Mouse (Mus musculus): ENCODE measurements around the gene Dppa5a.
"Not testable (repeated sequence)": the region's sequence is repeated elsewhere in the genome, so short reads cannot be mapped to it uniquely, and the experiment has no call there.

The Dppa5a gene

DNA sequence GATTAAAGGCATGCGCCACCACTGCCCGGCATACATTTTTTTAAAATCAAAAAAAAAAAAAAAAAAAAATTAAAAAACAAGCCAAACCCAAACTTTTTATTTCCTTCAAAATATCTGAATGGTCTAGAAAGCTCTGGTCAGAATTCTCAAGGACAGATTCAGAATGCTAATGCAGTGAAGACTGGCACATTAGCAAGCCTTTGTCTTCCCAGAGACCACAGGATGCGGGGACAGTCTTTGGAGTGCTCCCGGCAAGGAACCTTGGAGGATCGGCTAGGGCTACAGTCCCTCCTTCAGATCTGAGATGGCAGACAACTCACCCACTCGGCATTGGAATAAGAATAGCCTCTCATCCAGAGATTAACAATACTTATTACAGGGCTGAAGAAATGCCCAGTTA lies 3.3 kb downstream of the Dppa5a start:
- no peak for DNase-seq (ENCODE audit: low spot score)

DNA sequence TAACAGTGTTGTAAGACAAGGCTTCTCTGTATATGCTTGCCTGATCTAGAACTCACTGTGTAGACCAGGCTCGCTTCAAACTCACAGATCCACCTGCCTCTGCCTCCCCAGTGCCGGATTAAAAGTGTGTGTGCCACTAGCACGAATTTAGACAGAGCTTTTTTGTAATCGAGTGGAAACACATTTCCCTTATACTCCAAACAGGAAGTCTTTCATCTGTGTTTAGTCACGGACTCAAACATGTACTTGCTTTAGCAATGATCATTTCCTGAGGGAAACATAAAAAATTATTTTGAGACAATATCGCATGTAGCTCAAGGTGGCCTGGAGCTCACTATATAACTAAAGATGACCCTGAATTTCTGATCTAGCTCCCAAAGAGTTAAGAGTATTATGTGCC lies 4.6 kb downstream of the Dppa5a start:
- no peak for DNase-seq (ENCODE audit: low spot score)

DNA sequence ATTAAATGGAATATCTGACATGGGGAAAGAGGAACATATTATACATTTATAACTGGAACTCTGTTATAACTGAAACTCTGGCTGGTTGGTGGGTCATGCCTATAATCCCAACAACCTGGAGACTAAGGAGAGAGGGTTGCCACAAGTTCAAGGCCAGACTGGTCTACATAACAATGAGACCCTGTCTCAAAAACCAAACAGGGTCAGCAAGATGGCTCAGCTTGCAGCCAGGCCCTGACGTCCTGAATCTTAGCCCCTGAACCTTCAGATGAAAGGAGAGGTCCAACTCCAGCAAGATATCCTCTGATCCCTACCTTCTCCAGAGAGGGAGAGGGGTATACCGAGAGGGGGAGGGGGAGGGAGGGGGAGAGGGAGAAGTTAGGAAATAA lies 7.5 kb downstream of the Dppa5a start:
- DNase-seq (ENCODE audit: low spot score) = no peak

DNA sequence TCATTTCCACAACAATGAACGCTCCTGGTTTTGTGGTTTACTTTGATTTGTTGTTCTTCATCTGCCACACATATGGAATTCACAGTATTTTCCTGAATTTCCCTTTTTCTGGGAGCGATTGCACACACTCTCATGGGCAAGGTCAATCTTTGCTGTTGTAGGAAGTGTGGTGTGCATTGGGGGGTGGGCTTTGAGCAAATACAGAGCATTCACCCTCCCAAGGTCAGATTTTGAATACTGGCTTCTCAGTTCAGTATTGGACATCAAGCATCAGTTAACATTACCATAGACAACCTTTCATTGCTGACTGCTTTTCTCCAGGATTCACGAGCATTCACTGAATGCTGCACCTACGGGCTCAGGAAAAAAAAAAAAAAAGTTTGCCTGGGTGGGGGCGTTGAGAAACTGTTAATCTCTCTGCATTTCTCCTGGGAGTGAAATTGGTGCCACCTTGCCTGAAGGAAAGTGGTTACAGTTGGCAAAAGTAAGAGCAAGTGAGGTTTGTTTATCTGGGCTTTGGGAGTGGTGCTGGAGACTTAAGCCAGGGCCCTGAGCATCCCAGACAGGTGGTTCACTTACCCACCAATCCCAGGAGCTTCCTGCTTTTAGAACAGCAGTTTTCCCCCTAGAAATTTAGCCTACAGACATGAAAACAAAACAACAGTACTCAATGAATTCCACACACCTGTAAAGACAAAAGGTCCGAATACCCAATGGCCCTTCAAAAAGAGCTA lies 8.1 kb downstream of the Dppa5a start:
- no peak for DNase-seq (ENCODE audit: low spot score)

DNA sequence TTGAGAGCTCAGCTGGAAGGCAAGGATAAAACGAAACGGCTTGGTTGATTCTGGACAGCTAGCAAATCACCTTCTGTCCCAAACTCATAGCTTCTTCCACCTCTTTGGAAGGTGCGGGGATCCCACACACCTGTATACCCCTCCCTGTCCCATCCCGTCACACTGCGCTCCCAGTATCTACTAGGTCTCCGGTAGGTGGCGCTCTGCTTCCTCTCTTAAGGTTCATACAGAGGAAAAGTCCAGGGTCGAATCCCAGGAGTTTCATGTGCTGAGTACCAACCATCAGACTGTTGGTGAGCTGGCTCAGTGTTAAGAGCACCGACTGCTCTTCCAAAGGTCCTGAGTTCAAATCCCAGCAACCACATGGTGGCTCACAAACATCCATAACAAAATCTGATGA lies 9.9 kb downstream of the Dppa5a start:
- peak; percentile 90 for DNase-seq (ENCODE audit: low spot score)

DNA sequence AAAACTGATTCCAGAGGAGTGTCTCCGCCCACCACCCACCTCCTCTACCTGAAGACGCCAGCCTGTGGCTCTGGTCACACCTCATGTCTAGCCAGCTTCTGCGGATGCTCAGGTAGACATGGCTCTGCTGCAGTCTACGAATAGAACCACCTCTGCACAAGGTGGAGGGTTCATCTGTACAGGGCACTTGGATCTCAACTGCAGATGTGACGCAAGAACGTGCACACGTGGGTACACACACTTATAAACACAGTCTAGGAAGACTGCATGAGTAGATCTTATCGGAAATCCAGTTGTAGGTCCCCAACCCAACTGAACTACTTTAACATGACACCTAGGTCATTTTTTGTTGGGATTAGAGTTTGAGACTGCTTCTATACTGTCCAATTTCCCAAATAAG lies 12.4 kb downstream of the Dppa5a start, which contains the start of gene Gsta2:
TSS of gene Gsta2 (minus strand) at position 178 of the 400 bp plus-strand sequence.
- no peak for DNase-seq (ENCODE audit: low spot score)

DNA sequence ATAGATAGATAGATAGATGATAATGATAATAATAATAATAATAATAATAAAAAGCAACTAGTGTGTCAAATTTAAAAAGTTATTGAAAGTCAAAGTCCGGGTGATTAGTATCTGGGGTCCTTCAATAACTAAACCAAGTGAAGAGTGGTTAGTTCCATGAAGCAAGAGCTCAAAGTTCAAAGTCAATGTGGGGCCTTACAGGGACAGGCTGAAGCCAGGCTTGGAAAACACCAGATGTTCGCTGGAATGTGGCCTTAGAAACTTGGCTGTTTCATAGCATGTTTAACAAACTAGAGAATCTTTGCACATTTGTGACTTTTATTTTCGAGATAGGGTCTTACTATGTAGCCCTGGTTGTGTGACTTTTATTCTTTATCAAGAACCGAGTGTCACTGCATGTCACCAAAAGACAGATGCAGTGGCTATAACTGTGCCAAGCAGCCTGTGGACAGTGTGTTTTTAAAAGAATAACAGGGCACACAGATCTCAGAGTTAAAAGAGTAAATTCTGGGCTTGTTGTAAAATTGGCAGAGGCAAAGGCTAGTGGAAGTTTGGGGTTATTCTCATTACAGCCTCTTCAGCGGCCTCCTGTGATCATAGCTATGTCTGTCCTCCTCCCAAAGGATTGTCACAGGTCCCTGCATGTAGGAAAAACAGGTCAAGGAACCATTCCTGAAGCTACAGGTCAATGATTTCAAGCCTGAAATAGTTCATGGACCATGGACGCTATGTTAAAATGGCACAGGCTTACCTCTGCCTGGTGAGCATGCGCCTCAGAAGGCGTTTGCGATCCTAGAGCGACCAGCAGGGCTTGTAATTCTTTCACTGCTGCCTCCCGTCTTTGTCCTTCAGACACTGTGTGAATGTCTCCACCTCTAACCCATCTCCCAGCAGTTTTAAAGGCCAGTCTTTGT lies 13.1 kb downstream of the Dppa5a start:
- DNase-seq (ENCODE audit: low spot score) = no peak

DNA sequence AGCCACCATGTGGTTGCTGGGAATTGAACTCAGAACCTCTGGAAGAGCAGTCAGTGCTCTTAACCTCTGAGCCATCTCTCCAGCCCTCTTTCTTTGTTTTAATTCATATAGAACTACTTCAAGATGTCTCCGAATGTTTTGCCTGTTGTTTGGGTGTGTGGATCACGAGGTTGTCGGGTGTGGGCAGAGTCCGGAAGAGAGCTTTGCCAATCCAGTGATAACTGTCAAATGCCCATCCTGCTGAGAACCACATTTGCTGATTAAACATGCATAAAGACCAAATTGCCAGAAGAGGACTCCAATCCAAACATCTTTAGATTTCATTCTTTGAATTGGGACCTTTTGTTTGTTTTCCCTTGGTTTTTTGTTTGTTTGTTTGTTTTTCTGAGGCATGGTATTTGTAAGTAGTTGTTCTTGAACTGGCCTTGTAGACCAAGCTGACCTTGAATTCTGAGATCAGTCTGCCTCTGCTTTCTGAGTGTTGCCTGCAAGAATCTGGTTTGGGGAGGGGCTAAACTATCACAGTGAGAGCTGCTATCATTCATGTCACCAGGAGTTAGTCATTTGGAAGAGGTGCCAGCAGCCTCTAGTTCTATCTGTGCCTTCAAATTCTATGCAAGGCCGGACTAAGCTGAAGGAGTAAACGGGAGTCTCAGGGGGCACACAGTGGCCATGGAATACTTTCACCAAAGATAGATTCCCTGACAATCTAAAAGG lies 16.3 kb downstream of the Dppa5a start:
- DNase-seq (ENCODE audit: low spot score) = no peak

DNA sequence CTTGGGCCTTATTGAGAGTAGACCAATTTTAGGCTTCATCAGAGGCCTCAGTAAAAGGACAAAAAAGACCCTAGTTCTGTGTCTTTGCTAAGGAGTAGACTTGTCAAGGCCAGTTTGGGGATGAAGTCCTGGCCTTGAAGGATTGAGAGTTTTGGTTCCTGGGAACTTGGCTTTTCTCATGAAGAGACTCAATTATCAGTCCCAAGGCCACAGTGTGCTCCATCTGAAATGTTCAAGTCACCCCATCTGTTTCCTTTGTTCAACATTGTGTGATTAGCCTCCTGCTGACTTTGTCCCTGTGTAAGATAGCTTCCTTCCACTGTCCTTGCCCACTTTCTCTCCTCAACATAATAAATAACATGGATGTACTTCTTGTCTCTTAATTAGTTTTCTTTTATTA lies 18.0 kb downstream of the Dppa5a start:
- DNase-seq (ENCODE audit: low spot score) = not testable (repeated sequence)

DNA sequence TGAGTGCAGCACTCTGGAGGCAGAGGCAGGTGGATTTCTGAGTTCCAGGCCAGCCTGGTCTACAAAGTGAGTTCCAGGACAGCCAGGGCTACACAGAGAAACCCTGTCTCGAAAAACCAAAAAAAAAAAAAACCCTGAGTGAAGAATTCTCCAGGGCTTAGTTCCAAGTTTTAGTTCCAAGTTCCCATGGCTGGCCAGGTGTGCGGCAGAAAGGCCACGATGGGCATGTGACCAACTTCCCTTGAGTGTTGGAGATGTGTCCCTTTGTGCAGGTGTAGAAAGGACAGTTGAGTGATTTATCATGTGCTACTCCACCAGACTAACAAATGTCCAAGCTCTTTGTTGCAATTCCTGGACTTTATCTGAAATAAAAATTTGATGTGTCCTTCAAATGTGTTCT lies 18.8 kb downstream of the Dppa5a start:
- not testable (repeated sequence) for DNase-seq (ENCODE audit: low spot score)

DNA sequence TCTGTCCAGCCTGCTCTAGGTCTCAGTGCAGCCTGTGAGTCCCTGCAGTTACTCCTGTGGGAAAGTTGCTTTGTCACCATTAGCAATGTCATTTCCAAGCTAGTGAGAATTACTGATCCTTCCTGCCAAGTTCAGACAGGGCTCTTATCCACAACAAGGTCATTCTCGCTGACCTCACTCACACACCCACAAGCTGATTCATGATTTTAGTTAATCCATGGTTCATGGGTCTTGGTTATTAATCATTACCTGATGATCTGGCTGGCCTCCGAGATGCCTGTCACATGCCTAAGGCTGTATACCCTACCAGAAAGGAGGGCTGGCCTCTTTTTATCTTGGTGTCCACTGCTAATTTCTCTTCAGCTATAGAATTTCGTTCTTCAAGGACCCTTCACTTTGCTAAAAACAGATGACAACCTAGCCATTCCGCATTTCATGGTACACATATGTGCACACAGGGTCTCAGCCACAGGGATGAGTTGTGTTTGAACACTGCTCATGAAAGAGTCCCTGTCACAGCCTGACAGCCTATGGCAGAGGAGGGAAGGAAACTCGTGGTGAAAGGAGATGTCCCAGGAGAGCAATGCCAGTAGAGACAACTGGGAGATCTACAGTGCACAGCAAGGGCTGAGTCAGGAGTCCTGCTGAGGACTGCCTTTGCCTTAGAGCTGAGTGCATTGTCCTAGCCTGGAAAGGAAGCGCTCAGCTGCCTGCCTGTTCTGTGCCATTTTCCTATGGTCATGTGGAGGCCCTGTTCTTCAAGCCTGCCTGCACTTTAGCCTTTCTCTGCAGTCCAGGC lies 19.6 kb downstream of the Dppa5a start:
- not testable (repeated sequence) for DNase-seq (ENCODE audit: low spot score)

DNA sequence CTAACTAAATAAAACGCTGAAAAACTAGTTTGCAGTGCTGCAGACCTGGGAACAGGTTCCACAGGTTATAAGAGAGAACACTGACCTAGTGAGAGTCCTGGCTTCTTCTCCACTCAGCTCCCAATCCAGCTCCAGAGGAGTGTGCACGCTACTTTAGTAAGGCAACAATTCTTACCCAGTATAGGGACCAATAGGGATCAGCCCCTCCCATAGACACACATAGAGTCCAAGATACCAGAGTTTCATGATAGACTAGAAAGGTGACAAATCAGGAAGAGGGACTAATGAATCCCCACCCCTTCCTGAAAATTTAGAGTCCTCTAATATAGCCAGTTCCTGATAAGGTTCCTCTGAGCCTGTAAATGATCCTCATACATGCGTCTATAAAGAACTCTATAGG lies 21.0 kb downstream of the Dppa5a start:
- no peak for DNase-seq (ENCODE audit: low spot score)

DNA sequence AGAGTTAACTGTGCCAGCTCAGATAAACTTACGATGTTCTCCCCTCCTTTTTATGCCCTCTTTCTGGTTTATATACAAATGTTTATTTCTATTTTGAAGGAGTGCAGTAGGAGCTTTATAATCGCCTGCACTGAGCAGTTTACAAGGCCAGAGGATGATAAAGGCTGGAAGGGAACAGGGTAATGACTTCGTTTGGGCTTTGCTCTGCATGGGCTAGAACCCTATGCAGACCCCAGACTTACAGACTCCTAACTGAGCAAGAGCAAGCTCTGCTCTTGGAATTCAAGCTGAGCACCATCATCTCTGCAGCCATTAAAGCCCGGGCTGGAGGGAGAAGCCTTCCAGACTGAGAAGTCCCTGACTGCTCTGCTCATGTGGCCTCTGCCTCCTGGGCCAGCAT lies 22.7 kb downstream of the Dppa5a start:
- DNase-seq (ENCODE audit: low spot score) = not testable (repeated sequence)

DNA sequence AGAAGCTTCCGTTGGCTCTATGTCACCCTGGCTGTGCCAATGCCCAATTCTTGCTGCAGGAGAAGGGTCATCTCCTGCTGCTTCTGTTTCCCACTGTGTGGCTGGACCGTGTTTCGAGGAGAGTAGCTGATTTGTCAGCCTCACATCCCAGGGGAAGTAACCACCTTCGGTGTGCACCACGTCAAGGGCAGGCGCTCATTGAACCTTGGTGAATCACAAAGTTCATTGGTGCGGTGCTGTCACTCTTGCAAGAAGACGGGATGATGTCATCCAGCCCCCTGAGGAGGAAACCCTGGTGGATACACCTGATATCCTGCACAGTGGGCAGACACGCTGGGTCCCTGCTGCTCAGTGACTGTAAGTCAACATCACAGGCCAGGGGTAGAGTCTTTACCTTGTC lies 24.9 kb downstream of the Dppa5a start:
- not testable (repeated sequence) for DNase-seq (ENCODE audit: low spot score)

DNA sequence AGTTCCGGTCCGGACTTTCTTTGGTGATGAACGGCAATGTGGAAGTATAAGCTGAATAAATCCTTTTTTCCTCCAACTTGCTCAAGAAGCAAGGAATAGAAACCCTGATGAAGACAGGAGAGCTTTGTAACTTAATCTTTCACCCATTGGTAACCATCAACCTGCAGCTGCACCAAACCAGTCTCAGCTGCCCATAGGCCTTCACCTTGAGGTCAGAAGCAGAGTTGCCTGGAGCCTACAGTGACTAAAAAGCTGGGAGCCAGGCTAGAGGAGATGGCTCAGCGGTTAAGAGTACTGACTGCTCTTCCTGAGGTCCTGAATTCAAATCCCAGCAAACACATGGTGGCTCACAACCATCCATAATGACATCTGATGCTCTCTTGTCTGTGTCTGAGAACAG lies 25.5 kb downstream of the Dppa5a start:
- DNase-seq (ENCODE audit: low spot score) = not testable (repeated sequence)

DNA sequence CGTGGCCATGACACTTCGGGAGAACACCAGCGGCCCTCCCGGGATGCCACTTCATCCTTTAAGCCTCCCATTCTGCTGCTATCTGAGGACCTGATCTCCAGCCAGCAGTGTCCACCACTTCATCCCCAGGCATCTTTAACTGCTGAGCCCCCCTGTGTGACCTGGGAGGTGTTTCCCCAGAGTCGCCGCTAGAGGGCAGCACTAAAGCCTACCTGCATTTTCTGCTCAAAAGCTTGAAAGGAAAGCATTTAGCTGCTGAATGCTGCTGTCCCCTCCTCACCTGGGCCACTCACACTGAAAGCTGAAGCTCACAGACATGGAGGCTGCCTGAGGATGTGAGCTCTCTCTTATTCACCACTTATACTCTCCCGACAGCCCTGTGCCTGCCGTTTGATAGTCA lies 27.7 kb downstream of the Dppa5a start:
- DNase-seq (ENCODE audit: low spot score) = peak; percentile 73

DNA sequence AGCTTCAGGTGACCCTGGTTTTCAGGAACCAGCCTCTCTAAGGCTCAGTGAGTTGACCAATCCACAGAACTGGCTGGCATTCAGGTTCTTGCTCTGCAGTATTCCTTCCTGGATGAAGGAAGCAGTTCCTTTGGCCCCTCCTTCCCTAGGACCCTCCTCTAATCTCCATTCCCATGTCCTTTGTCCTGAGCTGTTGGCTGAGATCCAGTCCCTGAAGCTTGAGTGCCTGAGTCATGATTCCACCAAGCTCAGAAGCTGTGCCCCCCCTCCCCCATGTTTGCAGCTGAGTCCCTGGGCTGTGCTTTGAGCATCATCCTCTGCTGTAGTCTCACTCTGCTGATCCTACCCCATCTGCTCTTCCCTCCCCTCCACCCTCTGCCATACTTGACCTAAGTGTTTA lies 30.9 kb downstream of the Dppa5a start:
- DNase-seq (ENCODE audit: low spot score) = not testable (repeated sequence)

DNA sequence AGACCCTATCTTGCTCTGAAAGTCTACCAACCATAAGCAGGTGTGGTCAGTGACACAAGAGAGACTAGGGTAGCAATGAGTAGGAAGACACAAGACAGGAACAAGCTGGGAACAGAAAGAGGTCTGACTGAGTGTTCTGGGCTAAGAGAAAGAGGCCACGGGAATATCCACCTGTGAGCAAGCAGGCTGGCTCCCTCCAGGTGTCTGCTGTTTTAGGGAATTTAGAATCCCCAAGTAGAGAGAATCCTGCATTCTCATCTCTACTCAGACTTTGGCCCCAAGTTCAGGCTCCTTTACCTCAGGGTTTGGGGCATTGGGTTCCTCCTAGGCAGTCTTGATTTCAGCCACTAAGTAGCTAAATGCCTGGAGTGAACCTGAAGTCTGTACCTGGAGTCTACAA lies 40.7 kb downstream of the Dppa5a start, which contains the start of gene Omt2b:
TSS of gene Omt2b (plus strand) at position 301 of the 400 bp plus-strand sequence.
- not testable (repeated sequence) for DNase-seq (ENCODE audit: low spot score)

DNA sequence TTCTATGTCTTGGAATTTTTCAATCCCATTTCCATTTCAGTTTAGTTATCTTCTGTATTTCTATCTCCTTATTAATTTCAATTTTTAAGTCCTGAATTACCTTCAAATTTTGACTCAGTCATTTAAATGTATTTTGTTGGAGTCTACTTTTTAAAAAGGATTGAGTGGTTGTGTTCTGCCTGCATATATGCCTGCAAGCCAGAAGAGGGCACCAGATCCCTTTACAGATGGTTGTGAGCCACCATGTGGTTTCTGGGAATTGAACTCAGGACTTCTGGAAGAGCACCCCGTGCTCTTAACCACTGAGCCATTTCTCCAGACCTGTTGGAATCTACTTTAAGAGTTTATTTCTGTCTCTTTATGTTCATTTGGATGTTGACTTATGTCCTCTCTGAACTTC lies 48.5 kb downstream of the Dppa5a start:
- no peak for DNase-seq (ENCODE audit: low spot score)

Data from retina, embryonic 14.5 days (tissue).